Mouse (Mus musculus): ENCODE measurements around the gene S100a1. TPM values are rescaled to one million over a fixed set of nuclear protein-coding genes. Genes with fewer than 3 reads are reported as not detected.

The S100a1 gene
- polyA plus RNA-seq, 1 experiment = 189 TPM

DNA sequence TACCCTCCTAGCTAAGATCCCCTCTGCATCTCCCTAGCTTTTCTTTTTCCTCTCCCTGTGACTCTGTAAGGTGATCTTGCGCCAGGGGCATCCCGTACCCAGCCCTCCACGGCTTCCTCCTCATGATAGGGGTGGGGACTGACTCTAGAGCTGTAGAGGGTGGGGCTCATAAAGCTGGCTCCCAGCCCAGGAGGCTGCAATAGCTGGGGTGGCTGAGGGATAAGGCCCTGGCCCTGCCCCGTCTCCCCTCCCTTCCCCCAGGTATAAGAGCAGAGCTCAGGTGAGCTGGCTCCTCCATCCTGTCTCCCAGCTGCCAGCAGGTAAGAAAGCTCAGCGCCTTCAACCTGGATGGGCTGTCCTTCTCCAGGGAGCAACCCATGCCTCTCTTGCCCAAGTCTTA lies 12.4 kb upstream of the S100a1 start, which contains the start of gene S100a14:
Gene S100a14, plus strand, starts transcription at position 277 of the 400 bp plus-strand sequence.
- Histone ChIP-seq H3ac (ENCODE audit: control insufficient read depth, insufficient read length) (no peak within 1 kb of the TSS), H3K4me3 (no peak within 1 kb of the TSS), H3K27me3 (ENCODE audit: control insufficient read depth, insufficient read depth, insufficient read length) (no peaks in the 10 kb centered on the region), H3K4me2 (ENCODE audit: low read depth) (peak within 1 kb of the TSS; percentile 44), H3K79me2 (ENCODE audit: control insufficient read depth, insufficient read depth) (no peaks in the 10 kb centered on the region), H3K36me3 (ENCODE audit: control insufficient read depth, insufficient read depth) (no peaks in the 10 kb centered on the region)
- TF ChIP-seq E2F4 (IDR thresholded peaks at IDR 0.05; ENCODE audit: insufficient read depth) = no peak
- no peak for TF ChIP-seq TCF3 (IDR thresholded peaks at IDR 0.05; ENCODE audit: insufficient read length, low read depth)
- TF ChIP-seq MYOG (IDR thresholded peaks at IDR 0.05; ENCODE audit: control insufficient read depth in 1 of 3, insufficient read depth in 1 of 3, insufficient read length in 2 of 3, low read depth in 2 of 3) = no peak
- no peak for TF ChIP-seq MYOD1 (IDR thresholded peaks at IDR 0.05; ENCODE audit: control insufficient read depth in 1 of 3, insufficient read length in 2 of 3, low read depth in 2 of 3)
- TF ChIP-seq POLR2AphosphoS2 (IDR thresholded peaks at IDR 0.05; ENCODE audit: insufficient read length, low read depth) = no peak
- TF ChIP-seq POLR2A (IDR thresholded peaks at IDR 0.05; ENCODE audit: insufficient read length, low read depth) = no peak
- no peak for TF ChIP-seq TCF12 (IDR thresholded peaks at IDR 0.05; ENCODE audit: insufficient read depth, poor library complexity, severe bottlenecking)
- TF ChIP-seq SRF (IDR thresholded peaks at IDR 0.05; ENCODE audit: control insufficient read depth, insufficient read length, low read depth) = no peak
- no peak for TF ChIP-seq USF1 (IDR thresholded peaks at IDR 0.05; ENCODE audit: low read depth)
- no peak for TF ChIP-seq CEBPB (IDR thresholded peaks at IDR 0.05; ENCODE audit: insufficient read depth, poor library complexity, severe bottlenecking)
- TF ChIP-seq MAX (IDR thresholded peaks at IDR 0.05; ENCODE audit: low read depth) = no peak
- TF ChIP-seq REST (IDR thresholded peaks at IDR 0.05; ENCODE audit: insufficient read depth, insufficient read length) = no peak

DNA sequence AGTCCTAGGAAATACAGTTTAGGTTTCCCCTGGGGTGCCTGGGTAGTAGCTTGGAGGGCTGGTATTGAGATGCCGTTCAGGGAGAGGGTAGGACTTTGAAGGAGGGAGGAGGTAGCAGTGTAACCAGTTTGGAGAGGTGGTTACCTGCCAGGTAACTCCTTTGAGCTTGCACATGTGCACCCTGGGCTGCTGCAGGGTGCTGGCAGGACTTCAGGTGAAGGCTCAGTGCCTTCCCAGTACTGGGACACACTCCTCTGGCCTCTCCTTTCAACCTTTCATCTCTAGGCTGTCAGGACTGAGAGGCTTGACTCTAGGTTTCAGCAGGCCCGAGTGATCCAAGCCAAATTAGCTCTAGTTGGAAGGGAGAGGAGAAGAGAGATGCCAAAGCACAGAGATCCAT lies 11.9 kb upstream of the S100a1 start:
- H3K4me2 ChIP-seq (ENCODE audit: low read depth) = peak overlapping the region; percentile 44
- no peaks in the 10 kb centered on the region for H3K79me2 ChIP-seq (ENCODE audit: control insufficient read depth, insufficient read depth)
- H3K4me3 ChIP-seq = no peak overlapping the region
- no peaks in the 10 kb centered on the region for H3K36me3 ChIP-seq (ENCODE audit: control insufficient read depth, insufficient read depth)
- H3K27me3 ChIP-seq (ENCODE audit: control insufficient read depth, insufficient read depth, insufficient read length) = no peaks in the 10 kb centered on the region
- TF ChIP-seq MYOG (IDR thresholded peaks at IDR 0.05; ENCODE audit: control insufficient read depth in 1 of 3, insufficient read depth in 1 of 3, insufficient read length in 2 of 3, low read depth in 2 of 3) (no peak), SRF (IDR thresholded peaks at IDR 0.05; ENCODE audit: control insufficient read depth, insufficient read length, low read depth) (no peak), TCF3 (IDR thresholded peaks at IDR 0.05; ENCODE audit: insufficient read length, low read depth) (no peak), TCF12 (IDR thresholded peaks at IDR 0.05; ENCODE audit: insufficient read depth, poor library complexity, severe bottlenecking) (no peak)
- no peak overlapping the region for H3ac ChIP-seq (ENCODE audit: control insufficient read depth, insufficient read length)

DNA sequence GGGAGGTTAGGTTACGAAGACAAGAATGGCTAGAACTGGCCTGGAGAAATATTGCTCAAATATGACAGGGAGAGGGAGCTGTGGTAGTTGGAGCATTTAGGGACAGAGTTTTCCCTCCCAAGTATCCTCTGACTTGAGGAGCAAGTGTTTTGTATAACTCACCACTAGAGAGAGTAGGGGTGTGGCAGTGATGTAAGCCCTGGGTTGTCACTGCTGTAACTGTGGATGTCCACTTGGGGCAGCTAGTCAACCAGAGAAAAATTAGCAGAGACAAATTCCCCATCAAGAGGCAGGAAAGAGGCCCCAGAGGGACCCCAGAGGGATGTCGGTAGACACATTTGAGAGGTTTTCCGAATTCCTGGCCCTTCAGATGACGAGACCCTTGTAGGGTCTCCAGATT lies 11.2 kb upstream of the S100a1 start:
- Histone ChIP-seq H3K36me3 (ENCODE audit: control insufficient read depth, insufficient read depth) (no peaks in the 10 kb centered on the region), H3ac (ENCODE audit: control insufficient read depth, insufficient read length) (no peak overlapping the region), H3K4me2 (ENCODE audit: low read depth) (peak overlapping the region; percentile 44), H3K4me3 (no peak overlapping the region), H3K27me3 (ENCODE audit: control insufficient read depth, insufficient read depth, insufficient read length) (no peaks in the 10 kb centered on the region), H3K79me2 (ENCODE audit: control insufficient read depth, insufficient read depth) (no peaks in the 10 kb centered on the region)
- TF ChIP-seq POLR2AphosphoS2 (IDR thresholded peaks at IDR 0.05; ENCODE audit: insufficient read length, low read depth) (peak; percentile 40), CEBPB (IDR thresholded peaks at IDR 0.05; ENCODE audit: insufficient read depth, poor library complexity, severe bottlenecking) (0 out of 2 replicates have a peak, but pooled peaks have one; percentile 6), MYOG (IDR thresholded peaks at IDR 0.05; ENCODE audit: control insufficient read depth in 1 of 3, insufficient read depth in 1 of 3, insufficient read length in 2 of 3, low read depth in 2 of 3) (no peak)

DNA sequence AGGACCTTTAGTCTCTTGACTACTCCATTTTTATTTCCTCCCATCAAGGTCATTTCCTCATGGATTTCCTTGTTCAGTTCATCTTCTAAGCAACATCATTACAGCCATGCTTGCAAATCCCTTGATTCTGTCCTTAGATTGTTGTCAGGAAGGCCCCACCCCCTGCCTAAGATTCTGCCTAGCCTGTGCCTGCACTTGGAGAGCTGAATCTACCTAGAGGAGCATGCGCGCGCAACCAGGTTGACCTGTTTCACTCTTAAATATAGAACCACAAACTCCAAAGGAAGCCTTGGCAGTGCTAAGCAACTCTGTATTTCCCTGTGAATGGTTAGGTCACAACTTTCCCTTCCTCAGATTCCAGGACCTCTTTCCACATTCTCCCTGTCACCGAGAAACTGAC lies 3.5 kb upstream of the S100a1 start:
- TF ChIP-seq USF1 (IDR thresholded peaks at IDR 0.05; ENCODE audit: low read depth) = no peak
- TF ChIP-seq TCF3 (IDR thresholded peaks at IDR 0.05; ENCODE audit: insufficient read length, low read depth) = no peak
- no peak for TF ChIP-seq MYOG (IDR thresholded peaks at IDR 0.05; ENCODE audit: control insufficient read depth in 1 of 3, insufficient read depth in 1 of 3, insufficient read length in 2 of 3, low read depth in 2 of 3)
- no peak for TF ChIP-seq REST (IDR thresholded peaks at IDR 0.05; ENCODE audit: insufficient read depth, insufficient read length)
- TF ChIP-seq POLR2A (IDR thresholded peaks at IDR 0.05; ENCODE audit: insufficient read length, low read depth) = no peak
- no peak for TF ChIP-seq POLR2AphosphoS2 (IDR thresholded peaks at IDR 0.05; ENCODE audit: insufficient read length, low read depth)
- TF ChIP-seq MYOD1 (IDR thresholded peaks at IDR 0.05; ENCODE audit: control insufficient read depth in 1 of 3, insufficient read length in 2 of 3, low read depth in 2 of 3) = no peak
- TF ChIP-seq TCF12 (IDR thresholded peaks at IDR 0.05; ENCODE audit: insufficient read depth, poor library complexity, severe bottlenecking) = no peak
- no peak for TF ChIP-seq SRF (IDR thresholded peaks at IDR 0.05; ENCODE audit: control insufficient read depth, insufficient read length, low read depth)
- TF ChIP-seq E2F4 (IDR thresholded peaks at IDR 0.05; ENCODE audit: insufficient read depth) = no peak
- TF ChIP-seq CEBPB (IDR thresholded peaks at IDR 0.05; ENCODE audit: insufficient read depth, poor library complexity, severe bottlenecking) = no peak
- no peak for TF ChIP-seq MAX (IDR thresholded peaks at IDR 0.05; ENCODE audit: low read depth)
- H3ac ChIP-seq (ENCODE audit: control insufficient read depth, insufficient read length) = no peak overlapping the region
- H3K4me3 ChIP-seq = no peak overlapping the region
- no peak overlapping the region for H3K4me2 ChIP-seq (ENCODE audit: low read depth)
- no peaks in the 10 kb centered on the region for H3K36me3 ChIP-seq (ENCODE audit: control insufficient read depth, insufficient read depth)
- no peaks in the 10 kb centered on the region for H3K79me2 ChIP-seq (ENCODE audit: control insufficient read depth, insufficient read depth)
- no peaks in the 10 kb centered on the region for H3K27me3 ChIP-seq (ENCODE audit: control insufficient read depth, insufficient read depth, insufficient read length)

DNA sequence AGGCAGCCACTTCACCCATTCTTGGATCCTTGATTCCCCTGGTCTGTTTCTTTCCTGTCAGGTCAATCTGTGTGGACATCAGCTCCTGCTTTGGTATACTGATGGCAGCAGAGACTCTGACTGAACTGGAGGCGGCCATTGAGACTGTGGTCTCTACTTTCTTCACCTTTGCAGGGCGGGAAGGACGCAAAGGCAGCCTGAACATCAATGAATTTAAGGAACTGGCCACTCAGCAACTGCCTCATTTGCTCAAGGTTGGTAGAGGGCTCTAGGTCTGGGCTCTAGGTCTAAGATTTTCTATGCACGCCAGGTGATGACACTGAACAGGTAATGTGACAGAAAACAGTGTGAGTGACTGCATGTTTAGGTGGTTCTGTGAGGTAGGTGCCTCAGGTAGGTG lies 1.6 kb upstream of the S100a1 start:
- H3K36me3 ChIP-seq (ENCODE audit: control insufficient read depth, insufficient read depth) = no peaks in the 10 kb centered on the region
- no peaks in the 10 kb centered on the region for H3K27me3 ChIP-seq (ENCODE audit: control insufficient read depth, insufficient read depth, insufficient read length)
- H3ac ChIP-seq (ENCODE audit: control insufficient read depth, insufficient read length) = no peak overlapping the region
- no peaks in the 10 kb centered on the region for H3K79me2 ChIP-seq (ENCODE audit: control insufficient read depth, insufficient read depth)
- TF ChIP-seq E2F4 (IDR thresholded peaks at IDR 0.05; ENCODE audit: insufficient read depth) (no peak), TCF12 (IDR thresholded peaks at IDR 0.05; ENCODE audit: insufficient read depth, poor library complexity, severe bottlenecking) (no peak), CEBPB (IDR thresholded peaks at IDR 0.05; ENCODE audit: insufficient read depth, poor library complexity, severe bottlenecking) (no peak), MYOD1 (IDR thresholded peaks at IDR 0.05; ENCODE audit: control insufficient read depth in 1 of 3, insufficient read length in 2 of 3, low read depth in 2 of 3) (no peak), POLR2AphosphoS2 (IDR thresholded peaks at IDR 0.05; ENCODE audit: insufficient read length, low read depth) (no peak), USF1 (IDR thresholded peaks at IDR 0.05; ENCODE audit: low read depth) (no peak), MAX (IDR thresholded peaks at IDR 0.05; ENCODE audit: low read depth) (no peak), REST (IDR thresholded peaks at IDR 0.05; ENCODE audit: insufficient read depth, insufficient read length) (no peak), SRF (IDR thresholded peaks at IDR 0.05; ENCODE audit: control insufficient read depth, insufficient read length, low read depth) (no peak)
- peak overlapping the region; percentile 52 for H3K4me3 ChIP-seq
- peak overlapping the region; percentile 96 for H3K4me2 ChIP-seq (ENCODE audit: low read depth)
